Mouse (Mus musculus) liver, embryonic 14.5 days (tissue): Measurements from ENCODE around the gene Dpf3.

Source experiments
- CTCF ChIP-seq: IDR thresholded peaks from 2 replicates; pipeline ENCODE4 v1.5.1; 2016; ENCODE audit warnings: antibody characterized with exemption, low read depth, control low read depth
- EP300 ChIP-seq: IDR thresholded peaks from 2 replicates; pipeline ENCODE4 v1.6.1; 2016; ENCODE audit warnings: antibody characterized with exemption, low read depth

DNA sequence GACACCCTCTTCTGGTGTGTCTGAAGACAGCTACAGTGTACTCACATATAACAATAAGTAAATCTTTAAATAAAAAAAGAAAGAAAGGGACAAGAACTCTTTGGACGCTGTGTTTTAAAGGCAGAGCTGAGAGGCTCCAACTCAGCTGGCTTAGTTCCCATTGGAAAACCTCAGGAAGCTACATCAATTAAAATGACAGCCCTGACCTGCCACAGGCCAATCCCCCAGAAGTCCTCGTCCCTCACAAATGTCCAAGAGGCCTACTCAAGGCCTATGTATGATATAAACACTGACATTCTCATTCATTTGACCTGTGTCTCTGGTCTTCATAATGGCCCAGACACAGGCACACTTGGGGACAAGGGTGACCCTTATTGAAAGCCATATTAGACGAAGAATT lies 107.5 kb downstream of the Dpf3 start:
- no peak for TF ChIP-seq CTCF
- TF ChIP-seq EP300, result no peak
